Mouse (Mus musculus) central nervous system, embryonic 18 days (tissue): ENCODE results near the gene Aimp1. TPM values are rescaled to one million over a fixed set of nuclear protein-coding genes. Genes with fewer than 3 reads are reported as not detected.

ENCODE experiments used
- polyA plus RNA-seq: library from polyadenylated mRNA; depleted of rRNA; stranded (reverse); fragments of >200 nt; gene quantifications from 2 replicates; pipeline ENCODE4 v1.2.3, GENCODE M21; 2012; rRNA removed

Gene Aimp1
- 77.4 and 80.4 TPM in 2 replicates for polyA plus RNA-seq

DNA sequence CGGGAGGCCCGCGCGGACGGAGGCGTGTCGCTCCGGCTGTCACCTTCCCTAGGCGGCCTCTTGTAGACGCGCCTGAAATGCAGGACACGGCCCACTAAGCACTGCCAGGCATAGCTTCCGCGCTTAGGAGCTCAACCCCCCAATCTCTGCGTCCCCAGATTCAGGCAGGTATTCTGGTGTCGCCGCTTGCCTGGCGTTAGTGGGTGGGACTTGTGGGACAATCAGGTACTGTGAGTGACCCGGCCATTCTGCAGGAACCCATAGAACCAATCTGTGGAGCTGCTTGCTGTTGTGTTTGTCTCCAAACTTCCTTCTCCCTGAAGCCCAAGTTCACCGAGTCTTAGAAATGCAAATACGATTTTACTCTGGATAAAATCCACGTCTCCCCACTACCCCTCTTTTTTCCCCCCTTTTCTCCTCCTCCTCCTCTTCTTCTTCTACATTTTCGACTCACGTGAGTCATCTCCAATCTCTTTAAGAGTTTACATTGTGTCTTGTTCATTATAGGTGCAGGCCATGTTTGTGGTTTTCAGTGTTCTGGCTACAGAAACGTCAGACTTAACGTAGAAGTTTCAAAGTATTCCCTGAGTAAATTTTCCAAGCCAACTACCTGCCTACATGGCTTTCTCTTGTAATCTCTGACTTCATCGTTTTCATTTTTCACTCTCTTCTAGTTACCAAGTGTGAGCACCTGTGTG is at the start of gene Aimp1:
Aimp1 (minus strand) TSS at position 140 of the 698 bp plus-strand sequence.

GRCm38 (mm10) chr3:132683447-132684230 is 531 bp downstream of the Aimp1 start, which contains the start of gene Tbck:
Tbck (plus strand) TSS chr3:132684144.

DNA sequence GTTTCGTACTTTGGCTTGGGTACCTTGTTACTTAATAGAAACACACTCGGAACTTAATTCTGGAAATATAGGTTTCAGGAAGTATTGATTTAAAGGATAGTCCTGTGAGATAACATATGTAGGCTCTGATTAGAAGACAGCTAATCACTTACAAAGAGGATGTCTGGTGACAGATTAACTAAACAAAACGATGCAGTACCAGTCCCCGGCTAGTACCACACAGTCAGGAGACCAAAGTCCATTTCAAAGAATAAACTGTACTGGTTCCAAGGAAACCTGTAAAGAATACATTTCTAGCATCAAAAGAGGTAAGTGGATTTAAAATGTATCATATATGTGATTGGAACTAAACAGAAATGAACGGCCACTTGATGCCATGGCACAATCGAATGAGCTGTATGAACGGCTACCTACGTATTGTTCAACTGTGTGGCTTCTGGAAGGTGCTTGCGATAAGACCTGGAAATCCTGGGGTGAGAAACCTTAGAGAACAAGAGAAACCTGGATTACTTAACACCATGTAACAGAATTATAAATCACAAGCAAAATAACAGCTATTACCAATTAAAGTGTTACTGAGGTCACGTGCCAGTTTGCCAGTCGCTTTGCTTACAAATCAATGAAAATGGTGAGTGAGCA is 54.5 kb downstream of the Aimp1 start, which contains the start of gene Gimd1:
Gimd1 (plus strand) TSS at position 220 of the 639 bp plus-strand sequence.

Other genes with a start within 250 kb of the Aimp1 start
- not detected in 2 replicates for gene Gimd1, start 54.5 kb downstream of the Aimp1 start, polyA plus RNA-seq
- 9.2 and 9.8 TPM in 2 replicates for gene Tbck, start 226 bp downstream of the Aimp1 start, polyA plus RNA-seq